Mouse (Mus musculus) adrenal gland, postnatal 10 days (tissue): ENCODE results near the gene Ttc28. TPM values are rescaled to one million over a fixed set of nuclear protein-coding genes. Genes with fewer than 3 reads are reported as not detected.
"Not testable (repeated sequence)": the region's sequence is repeated elsewhere in the genome, so short reads cannot be mapped to it uniquely, and the experiment has no call there.

Experiments used
- DNase-seq: peaks from one replicate; pipeline ENCODE4 v3.0.0; 2021; ENCODE audit warnings: mixed read lengths
- total RNA-seq, 2 experiments: library from RNA; stranded (reverse); gene quantifications; 2 replicates each; pipeline ENCODE4 v1.2.3; 2021

Gene Ttc28
- total RNA-seq, 2 experiments from 2014 or later = 25.0 to 29.1 TPM

GRCm38 (mm10) chr5:111243447-111244040, 363.9 kb downstream of the Ttc28 start:
- DNase-seq = no peak

GRCm38 (mm10) chr5:111244061-111244460, 364.5 kb downstream of the Ttc28 start:
- no peak for DNase-seq

- no peak for DNase-seq
Observed at GRCm38 (mm10) chr5:111247571-111248265, 368.1 kb downstream of the Ttc28 start.

- DNase-seq = no peak
Observed at GRCm38 (mm10) chr5:111252147-111252546, 372.5 kb downstream of the Ttc28 start.

GRCm38 (mm10) chr5:111254362-111254761, 374.8 kb downstream of the Ttc28 start:
- no peak for DNase-seq

- peak; percentile 71 for DNase-seq
Observed at GRCm38 (mm10) chr5:111254781-111255180, 375.2 kb downstream of the Ttc28 start.

- DNase-seq = no peak
Observed at GRCm38 (mm10) chr5:111256181-111256580, 376.6 kb downstream of the Ttc28 start.

- peak; percentile 85 for DNase-seq
Observed at GRCm38 (mm10) chr5:111257127-111257526, 377.5 kb downstream of the Ttc28 start.

GRCm38 (mm10) chr5:111261162-111261561, 381.6 kb downstream of the Ttc28 start:
- not testable (repeated sequence) for DNase-seq

- DNase-seq = no peak
Observed at GRCm38 (mm10) chr5:111261733-111262573, 382.4 kb downstream of the Ttc28 start.

GRCm38 (mm10) chr5:111262574-111263239, 383.1 kb downstream of the Ttc28 start:
- no peak for DNase-seq

GRCm38 (mm10) chr5:111263370-111263769, 383.8 kb downstream of the Ttc28 start:
- no peak for DNase-seq

GRCm38 (mm10) chr5:111264488-111264887, 384.9 kb downstream of the Ttc28 start:
- no peak for DNase-seq

GRCm38 (mm10) chr5:111266658-111267057, 387.1 kb downstream of the Ttc28 start:
- no peak for DNase-seq

- DNase-seq = no peak
Observed at GRCm38 (mm10) chr5:111267100-111267499, 387.5 kb downstream of the Ttc28 start.

GRCm38 (mm10) chr5:111268852-111269251, 389.2 kb downstream of the Ttc28 start:
- no peak for DNase-seq

GRCm38 (mm10) chr5:111269613-111270205, 390.1 kb downstream of the Ttc28 start:
- peak; percentile 88 for DNase-seq

GRCm38 (mm10) chr5:111270246-111271002, 390.8 kb downstream of the Ttc28 start:
- DNase-seq = no peak

- DNase-seq = peak; percentile 92
Observed at GRCm38 (mm10) chr5:111273589-111273988, 394.0 kb downstream of the Ttc28 start.

- no peak for DNase-seq
Observed at GRCm38 (mm10) chr5:111274948-111275347, 395.3 kb downstream of the Ttc28 start.
